Mouse (Mus musculus): Measurements from ENCODE around the gene Gid4.
"Not testable (repeated sequence)": the region's sequence is repeated elsewhere in the genome, so short reads cannot be mapped to it uniquely, and the experiment has no call there.

The Gid4 gene

DNA sequence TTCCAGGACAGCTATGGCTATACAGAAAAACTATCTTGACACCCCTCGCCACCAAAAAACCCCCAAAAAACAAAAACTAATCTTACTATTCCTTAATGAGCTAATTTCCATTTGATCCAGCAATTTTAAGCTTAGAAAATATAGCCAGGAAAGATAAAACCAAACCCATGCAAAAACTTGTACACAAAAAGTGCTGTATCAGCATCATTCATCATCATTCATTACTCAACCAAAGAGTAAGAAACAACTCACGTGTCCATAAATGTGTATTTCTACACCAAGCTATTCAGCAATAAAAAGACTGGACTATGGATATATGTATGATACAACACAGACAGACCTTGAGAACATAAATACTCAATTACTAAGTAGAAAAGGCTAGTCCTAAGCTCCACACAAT is 4.0 kb upstream of the Gid4 start:
- DNase-seq (ENCODE audit: low read depth, low spot score) = no peak
- H3K27me3 ChIP-seq (ENCODE audit: control insufficient read depth, insufficient read depth, low read length, poor library complexity, severe bottlenecking) = no peaks in the 10 kb centered on the region
- H3K36me3 ChIP-seq (ENCODE audit: control insufficient read depth, insufficient read depth, low read length, poor library complexity, severe bottlenecking) = peaks cover 6% of the 10 kb centered on the region; the same call in 1 of the 2 replicates

GRCm38 (mm10) chr11:60416590-60416962 is 369 bp upstream of the Gid4 start:
- DNase-seq (ENCODE audit: low read depth, low spot score) = no peak
- H3K36me3 ChIP-seq (ENCODE audit: control insufficient read depth, insufficient read depth, low read length, poor library complexity, severe bottlenecking) = 0 out of 2 replicates have a peak, but pooled peaks cover 2% of the 10 kb centered on the region
- no peaks in the 10 kb centered on the region for H3K27me3 ChIP-seq (ENCODE audit: control insufficient read depth, insufficient read depth, low read length, poor library complexity, severe bottlenecking)

- H3K36me3 ChIP-seq (ENCODE audit: control insufficient read depth, insufficient read depth, low read length, poor library complexity, severe bottlenecking) = no peaks in the 10 kb centered on the region
- no peak for DNase-seq (ENCODE audit: low read depth, low spot score)
- H3K27me3 ChIP-seq (ENCODE audit: control insufficient read depth, insufficient read depth, low read length, poor library complexity, severe bottlenecking) = no peaks in the 10 kb centered on the region
Measured at GRCm38 (mm10) chr11:60417717-60418472, 950 bp downstream of the Gid4 start, which contains the start of gene Atpaf2. TSS of gene Atpaf2 (minus strand) at chr11:60418457.

GRCm38 (mm10) chr11:60418473-60418803 is 1.5 kb downstream of the Gid4 start:
- DNase-seq (ENCODE audit: low read depth, low spot score) = peak; percentile 8
- Histone ChIP-seq H3K36me3 (ENCODE audit: control insufficient read depth, insufficient read depth, low read length, poor library complexity, severe bottlenecking) (no peaks in the 10 kb centered on the region), H3K27me3 (ENCODE audit: control insufficient read depth, insufficient read depth, low read length, poor library complexity, severe bottlenecking) (no peaks in the 10 kb centered on the region)

- Histone ChIP-seq H3K27me3 (ENCODE audit: control insufficient read depth, insufficient read depth, low read length, poor library complexity, severe bottlenecking) (no peaks in the 10 kb centered on the region), H3K36me3 (ENCODE audit: control insufficient read depth, insufficient read depth, low read length, poor library complexity, severe bottlenecking) (no peaks in the 10 kb centered on the region)
- peak; percentile 60 for DNase-seq (ENCODE audit: low read depth, low spot score)
Measured at GRCm38 (mm10) chr11:60422046-60422668, 5.2 kb downstream of the Gid4 start.

- DNase-seq (ENCODE audit: low read depth, low spot score) = no peak
- no peaks in the 10 kb centered on the region for H3K27me3 ChIP-seq (ENCODE audit: control insufficient read depth, insufficient read depth, low read length, poor library complexity, severe bottlenecking)
- H3K36me3 ChIP-seq (ENCODE audit: control insufficient read depth, insufficient read depth, low read length, poor library complexity, severe bottlenecking) = 0 out of 2 replicates have a peak, but pooled peaks cover 3% of the 10 kb centered on the region
Measured at GRCm38 (mm10) chr11:60423006-60423405, 6.1 kb downstream of the Gid4 start.

GRCm38 (mm10) chr11:60426417-60426816 is 9.5 kb downstream of the Gid4 start:
- H3K27me3 ChIP-seq (ENCODE audit: control insufficient read depth, insufficient read depth, low read length, poor library complexity, severe bottlenecking) = no peaks in the 10 kb centered on the region
- no peak for DNase-seq (ENCODE audit: low read depth, low spot score)
- H3K36me3 ChIP-seq (ENCODE audit: control insufficient read depth, insufficient read depth, low read length, poor library complexity, severe bottlenecking) = peaks cover 5% of the 10 kb centered on the region; the same call in 1 of the 2 replicates

DNA sequence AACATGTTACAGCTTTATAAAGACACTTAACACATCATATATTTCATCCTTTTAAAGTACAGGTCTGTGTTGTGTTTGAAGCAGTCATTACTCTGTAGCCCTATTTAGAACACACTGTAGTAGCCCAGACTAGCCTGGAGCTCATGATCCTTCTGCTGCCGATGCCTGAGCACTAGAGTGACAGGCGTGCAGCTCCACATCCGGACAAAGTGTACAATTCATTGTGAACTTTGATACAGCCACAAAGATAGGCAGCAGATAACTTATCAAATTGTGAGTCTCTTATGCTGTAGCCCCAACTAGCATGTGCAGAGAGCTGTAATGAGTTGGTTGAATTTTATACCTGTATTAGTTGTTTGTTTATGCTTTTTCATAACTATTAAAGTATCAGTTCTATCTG is 10.7 kb downstream of the Gid4 start:
- Histone ChIP-seq H3K36me3 (ENCODE audit: control insufficient read depth, insufficient read depth, low read length, poor library complexity, severe bottlenecking) (peaks cover 5% of the 10 kb centered on the region; the same call in 1 of the 2 replicates), H3K27me3 (ENCODE audit: control insufficient read depth, insufficient read depth, low read length, poor library complexity, severe bottlenecking) (no peaks in the 10 kb centered on the region)
- DNase-seq (ENCODE audit: low read depth, low spot score) = no peak

DNA sequence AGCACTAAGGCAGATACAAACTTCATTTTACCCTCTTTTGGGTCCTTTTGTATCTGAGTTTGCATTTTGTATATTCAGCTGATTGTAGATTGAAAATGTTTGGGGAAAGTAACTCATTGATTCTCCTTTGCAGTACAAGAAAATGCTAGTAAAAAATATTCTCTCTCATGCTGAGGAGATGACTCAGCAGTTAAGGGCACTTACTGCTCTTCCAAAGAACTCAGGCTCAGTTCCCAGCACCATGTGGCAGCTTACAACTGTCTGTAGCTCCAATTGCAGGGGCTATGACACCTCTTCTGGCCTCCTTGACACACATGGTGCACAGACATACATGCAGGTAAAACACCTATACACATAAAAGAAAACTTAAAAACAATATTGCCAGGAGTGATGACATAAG is 16.6 kb downstream of the Gid4 start:
- Histone ChIP-seq H3K27me3 (ENCODE audit: control insufficient read depth, insufficient read depth, low read length, poor library complexity, severe bottlenecking) (no peaks in the 10 kb centered on the region), H3K36me3 (ENCODE audit: control insufficient read depth, insufficient read depth, low read length, poor library complexity, severe bottlenecking) (peaks cover 10% of the 10 kb centered on the region; the same call in 1 of the 2 replicates)
- no peak for DNase-seq (ENCODE audit: low read depth, low spot score)

DNA sequence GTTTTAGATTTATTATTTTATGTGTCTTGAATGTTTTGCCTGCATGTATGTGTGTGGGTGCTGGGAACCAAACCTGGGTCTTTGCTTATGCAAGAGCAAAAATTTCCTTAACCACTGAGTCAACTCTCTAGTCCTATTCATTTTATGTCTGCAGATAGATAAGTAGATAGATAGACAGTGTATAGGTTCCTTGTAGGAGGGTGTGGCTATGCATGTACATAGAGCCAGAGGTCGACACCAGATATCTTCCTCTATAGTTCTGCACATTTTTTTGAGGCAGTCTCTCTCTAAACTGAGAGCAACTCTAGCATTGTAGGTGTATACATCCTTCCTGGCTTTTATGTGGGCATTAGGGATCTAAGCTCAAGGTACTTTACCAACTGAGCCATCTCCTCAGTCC is 18.2 kb downstream of the Gid4 start:
- DNase-seq (ENCODE audit: low read depth, low spot score) = no peak
- Histone ChIP-seq H3K36me3 (ENCODE audit: control insufficient read depth, insufficient read depth, low read length, poor library complexity, severe bottlenecking) (peaks cover 9% of the 10 kb centered on the region; the same call in 1 of the 2 replicates), H3K27me3 (ENCODE audit: control insufficient read depth, insufficient read depth, low read length, poor library complexity, severe bottlenecking) (no peaks in the 10 kb centered on the region)

DNA sequence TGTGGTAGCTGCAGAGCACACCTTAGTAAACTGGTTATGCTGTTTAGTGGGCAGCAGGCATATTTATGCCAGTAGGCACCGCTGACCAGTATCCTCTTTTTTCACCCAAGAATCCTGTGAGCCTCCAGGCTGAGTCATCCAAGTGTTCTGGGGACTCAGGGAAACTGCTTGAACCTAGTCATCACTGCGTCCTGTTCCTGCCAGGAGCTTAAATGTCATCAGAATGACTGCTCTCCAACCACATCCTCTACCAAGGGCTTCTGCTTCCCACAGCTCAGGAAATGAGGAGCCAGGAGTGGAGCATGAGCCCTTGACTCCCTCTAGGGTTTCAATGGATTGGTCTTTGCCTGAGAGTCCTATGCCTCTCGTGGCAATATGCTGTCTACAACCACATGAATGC is 19.7 kb downstream of the Gid4 start:
- Histone ChIP-seq H3K36me3 (ENCODE audit: control insufficient read depth, insufficient read depth, low read length, poor library complexity, severe bottlenecking) (peaks cover 10% of the 10 kb centered on the region; the same call in 1 of the 2 replicates), H3K27me3 (ENCODE audit: control insufficient read depth, insufficient read depth, low read length, poor library complexity, severe bottlenecking) (no peaks in the 10 kb centered on the region)
- no peak for DNase-seq (ENCODE audit: low read depth, low spot score)

- H3K27me3 ChIP-seq (ENCODE audit: control insufficient read depth, insufficient read depth, low read length, poor library complexity, severe bottlenecking); DNase-seq (ENCODE audit: low read depth, low spot score); H3K36me3 ChIP-seq (ENCODE audit: control insufficient read depth, insufficient read depth, low read length, poor library complexity, severe bottlenecking): not testable (repeated sequence)
Measured at GRCm38 (mm10) chr11:60439621-60440020, 22.7 kb downstream of the Gid4 start.

- Histone ChIP-seq H3K36me3 (ENCODE audit: control insufficient read depth, insufficient read depth, low read length, poor library complexity, severe bottlenecking) (peaks cover 9% of the 10 kb centered on the region; the same call in 1 of the 2 replicates), H3K27me3 (ENCODE audit: control insufficient read depth, insufficient read depth, low read length, poor library complexity, severe bottlenecking) (no peaks in the 10 kb centered on the region)
- DNase-seq (ENCODE audit: low read depth, low spot score) = no peak
Measured at GRCm38 (mm10) chr11:60440176-60440575, 23.2 kb downstream of the Gid4 start.

DNA sequence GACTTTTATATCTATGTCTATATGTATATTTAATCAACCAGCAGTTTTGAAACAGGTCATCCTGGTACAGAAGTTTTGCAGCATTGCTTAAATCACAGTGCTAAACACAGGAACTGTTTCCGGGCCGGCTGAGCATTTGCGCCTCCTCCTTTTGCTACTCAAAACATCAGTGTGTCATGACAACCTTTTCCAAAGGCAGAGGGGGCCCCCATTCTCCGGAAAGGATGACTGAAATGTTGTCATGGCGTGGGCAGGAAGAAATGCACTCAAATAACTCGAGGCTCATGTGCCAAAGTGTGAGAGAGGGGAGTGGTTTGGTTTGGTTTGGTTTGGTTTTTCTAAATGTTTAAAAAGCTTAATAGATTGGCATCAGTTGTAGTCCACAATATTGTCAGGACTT is 26.0 kb downstream of the Gid4 start:
- no peaks in the 10 kb centered on the region for H3K27me3 ChIP-seq (ENCODE audit: control insufficient read depth, insufficient read depth, low read length, poor library complexity, severe bottlenecking)
- DNase-seq (ENCODE audit: low read depth, low spot score) = no peak
- H3K36me3 ChIP-seq (ENCODE audit: control insufficient read depth, insufficient read depth, low read length, poor library complexity, severe bottlenecking) = peaks cover 3% of the 10 kb centered on the region; the same call in 1 of the 2 replicates

GRCm38 (mm10) chr11:60444007-60444406 is 27.1 kb downstream of the Gid4 start:
- no peak for DNase-seq (ENCODE audit: low read depth, low spot score)
- peaks cover 2% of the 10 kb centered on the region; the same call in 1 of the 2 replicates for H3K36me3 ChIP-seq (ENCODE audit: control insufficient read depth, insufficient read depth, low read length, poor library complexity, severe bottlenecking)
- no peaks in the 10 kb centered on the region for H3K27me3 ChIP-seq (ENCODE audit: control insufficient read depth, insufficient read depth, low read length, poor library complexity, severe bottlenecking)
